17 mouse cellular contexts compared by ENCODE assay signal in the genomic region with DNA sequence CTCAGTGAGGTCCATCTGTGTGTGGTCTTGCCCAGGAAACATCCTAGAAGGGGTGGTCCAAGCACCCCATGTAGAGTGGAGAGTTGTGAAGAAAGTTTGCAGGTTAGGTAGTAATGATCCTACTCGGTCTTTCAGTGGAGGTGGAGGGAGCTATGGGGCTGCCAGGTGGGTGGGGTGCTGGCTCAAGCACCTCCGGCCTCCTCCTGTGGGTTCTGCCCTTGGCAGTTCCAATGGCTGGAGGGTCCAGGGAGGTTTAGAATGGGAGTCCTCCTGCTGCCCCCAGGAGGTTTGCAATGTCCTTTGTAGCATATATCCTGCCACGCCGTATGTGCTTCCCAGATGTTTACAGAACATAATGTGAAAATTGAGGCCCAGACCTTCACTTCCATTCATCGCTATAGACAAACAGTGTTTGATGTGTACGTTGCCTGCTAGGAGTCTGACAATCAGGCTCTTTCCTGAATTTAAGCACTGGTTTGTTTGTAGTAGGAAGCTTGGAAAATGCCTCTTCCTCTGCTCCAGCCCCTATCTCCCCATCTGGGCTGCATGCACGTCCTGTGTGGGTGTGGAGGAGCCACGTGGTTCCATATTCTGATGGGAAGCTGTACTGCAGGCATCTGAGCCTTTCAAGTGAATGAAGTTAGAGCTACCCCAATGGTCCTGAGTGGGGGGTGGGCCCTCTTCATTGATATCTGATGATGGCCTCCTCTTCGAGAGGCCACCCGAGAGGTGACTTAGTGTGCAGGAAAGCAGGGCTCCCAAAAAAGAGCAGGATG. TPM values are rescaled to one million over a fixed set of nuclear protein-coding genes. Genes with fewer than 3 reads are reported as not detected.
A peak's percentile ranks its signal among the peaks of the same experiment; 100 is the strongest.
DNase-seq lines count a peak whose midpoint lies in the region; ATAC-seq and TF ChIP-seq lines count a peak whose summit lies in the region.
"Had no signal": no experiment of that assay in that cellular context is flagged by ENCODE, and none has a peak within 500 bp of the region (broad histone marks: within the 10 kb centered on the region; RNA-seq: fewer than 3 reads in every experiment).

No protein-coding gene starts in this region.

- no peak overlapping the region for H3K9ac ChIP-seq in embryonic facial prominence, embryonic 13.5 days
- no peak overlapping the region for H3K9ac ChIP-seq in hindbrain, embryonic 14.5 days
- peak overlapping the region; percentile 90 for H3K9ac ChIP-seq in liver, adult 2 months (ENCODE audit: low read depth, low read length)
- peak overlapping the region; percentile 56 for H3K9ac ChIP-seq in liver, embryonic 13.5 days
- H3K9ac ChIP-seq: hindbrain, embryonic 12.5 days; limb, embryonic 15.5 days had no signal

- H3K4me1 ChIP-seq in embryonic facial prominence, embryonic 13.5 days = peaks cover 19% of the 10 kb centered on the region
- peaks cover 16% of the 10 kb centered on the region for H3K4me1 ChIP-seq in embryonic facial prominence, embryonic 10.5 days
- peaks cover 12% of the 10 kb centered on the region for H3K4me1 ChIP-seq in hindbrain, embryonic 10.5 days (replicated peaks)
- no peaks in the 10 kb centered on the region for H3K4me1 ChIP-seq in hindbrain, embryonic 14.5 days (replicated peaks; ENCODE audit: control insufficient read depth, insufficient read depth, low read length)
- H3K4me1 ChIP-seq in liver, adult 2 months (ENCODE audit: control insufficient read depth, insufficient read depth, low read length) = peaks cover 20% of the 10 kb centered on the region
- H3K4me1 ChIP-seq in liver, embryonic 13.5 days (replicated peaks) = 0 out of 2 replicates have a peak, but pooled peaks cover 5% of the 10 kb centered on the region
- H3K4me1 ChIP-seq: hindbrain, embryonic 12.5 days; limb, embryonic 15.5 days had no signal

- H3K4me2 ChIP-seq in embryonic facial prominence, embryonic 13.5 days = no peak overlapping the region
- H3K4me2 ChIP-seq in hindbrain, embryonic 14.5 days (replicated peaks) = no peak overlapping the region
- peak overlapping the region; percentile 41 for H3K4me2 ChIP-seq in liver, embryonic 13.5 days
- H3K4me2 ChIP-seq: heart, embryonic 11.5 days; hindbrain, embryonic 12.5 days; limb, embryonic 15.5 days had no signal

- H3K36me3 ChIP-seq in embryonic facial prominence, embryonic 13.5 days = no peaks in the 10 kb centered on the region
- no peaks in the 10 kb centered on the region for H3K36me3 ChIP-seq in embryonic facial prominence, embryonic 10.5 days (replicated peaks)
- H3K36me3 ChIP-seq in hindbrain, embryonic 10.5 days = no peaks in the 10 kb centered on the region
- H3K36me3 ChIP-seq in hindbrain, embryonic 14.5 days (replicated peaks; ENCODE audit: control insufficient read depth, insufficient read depth) = no peaks in the 10 kb centered on the region
- peaks cover 21% of the 10 kb centered on the region for H3K36me3 ChIP-seq in liver, adult 2 months (ENCODE audit: control insufficient read depth, insufficient read depth, low read length)
- H3K36me3 ChIP-seq in liver, embryonic 13.5 days = no peaks in the 10 kb centered on the region
- H3K36me3 ChIP-seq: hindbrain, embryonic 12.5 days; limb, embryonic 15.5 days had no signal

- 0 out of 2 replicates have a peak, but pooled peaks have one; percentile 32 for TF ChIP-seq POLR2A in liver, adult 2 months (IDR thresholded peaks at IDR 0.05; ENCODE audit: extremely low read depth, insufficient read depth, low read length)

- no peaks in the 10 kb centered on the region for H3K27me3 ChIP-seq in embryonic facial prominence, embryonic 13.5 days
- 0 out of 2 replicates have a peak, but pooled peaks cover 4% of the 10 kb centered on the region for H3K27me3 ChIP-seq in embryonic facial prominence, embryonic 10.5 days (replicated peaks; ENCODE audit: low read depth, poor library complexity, severe bottlenecking)
- H3K27me3 ChIP-seq in hindbrain, embryonic 10.5 days (ENCODE audit: insufficient read depth, poor library complexity, severe bottlenecking) = no peaks in the 10 kb centered on the region
- no peaks in the 10 kb centered on the region for H3K27me3 ChIP-seq in hindbrain, embryonic 14.5 days (ENCODE audit: control insufficient read depth, insufficient read depth, low read length)
- no peaks in the 10 kb centered on the region for H3K27me3 ChIP-seq in liver, adult 2 months (ENCODE audit: control insufficient read depth, insufficient read depth, low read length)
- H3K27me3 ChIP-seq in liver, embryonic 13.5 days = no peaks in the 10 kb centered on the region
- H3K27me3 ChIP-seq: hindbrain, embryonic 12.5 days; limb, embryonic 15.5 days had no signal

- DNase-seq in embryonic facial prominence, embryonic 10.5 days (ENCODE audit: low spot score) = no peak
- DNase-seq in hindbrain, embryonic 10.5 days (ENCODE audit: low spot score) = no peak
- no peak for DNase-seq in hindbrain, embryonic 14.5 days (ENCODE audit: low spot score)
- no peak for DNase-seq in liver, adult 2 months (ENCODE audit: extremely low read depth, low read depth, low spot score)
- no peak for DNase-seq in liver
- no peak for DNase-seq in liver, embryonic 13.5 days
- DNase-seq in adrenal gland, adult 2 months = no peak
- DNase-seq: adrenal gland, postnatal 25 days; cerebellum, adult 9-10 months; layer of hippocampus, adult 9-11 months; right cerebral cortex, adult 18-20 months had no signal

- no peak for ATAC-seq in embryonic facial prominence, embryonic 13.5 days (ENCODE audit: insufficient number of reproducible peaks, insufficient read depth, low FRiP score, low TSS enrichment, low read depth)
- no peak for ATAC-seq in hindbrain, embryonic 14.5 days (ENCODE audit: low FRiP score)
- ATAC-seq in liver, embryonic 13.5 days (ENCODE audit: low read depth) = no peak

- H3K79me2 ChIP-seq in liver, adult 2 months (ENCODE audit: control insufficient read depth, insufficient read depth, low read length) = no peaks in the 10 kb centered on the region

- no peak for TF ChIP-seq CTCF in liver, adult 2 months (IDR thresholded peaks at IDR 0.05; ENCODE audit: low read depth, low read length)

- WGBS in embryonic facial prominence, embryonic 13.5 days = 59% methylated on average over 10 of the region's 10 CpGs
- WGBS in embryonic facial prominence, embryonic 10.5 days = 82% methylated on average over 10 of the region's 10 CpGs
- WGBS in hindbrain, embryonic 10.5 days = 82% methylated on average over 10 of the region's 10 CpGs
- 90% methylated on average over 10 of the region's 10 CpGs for WGBS in hindbrain, embryonic 14.5 days
- WGBS in liver, adult 2 months = 19% methylated on average over 10 of the region's 10 CpGs
- 43% methylated on average over 10 of the region's 10 CpGs for WGBS in liver, embryonic 13.5 days (ENCODE audit: insufficient replicate concordance)

- 0 out of 2 replicates have a peak overlapping the region, but pooled peaks have one; percentile 28 for H3K27ac ChIP-seq in embryonic facial prominence, embryonic 13.5 days
- H3K27ac ChIP-seq in embryonic facial prominence, embryonic 10.5 days (replicated peaks) = no peak overlapping the region
- 0 out of 2 replicates have a peak overlapping the region, but pooled peaks have one; percentile 23 for H3K27ac ChIP-seq in hindbrain, embryonic 10.5 days
- H3K27ac ChIP-seq in hindbrain, embryonic 14.5 days = no peak overlapping the region
- H3K27ac ChIP-seq in liver, adult 2 months (replicated peaks; ENCODE audit: insufficient read depth, low read depth, low read length) = peak overlapping the region; percentile 86
- H3K27ac ChIP-seq in liver, embryonic 13.5 days = 0 out of 2 replicates have a peak overlapping the region, but pooled peaks have one; percentile 37
- H3K27ac ChIP-seq: hindbrain, embryonic 12.5 days; limb, embryonic 15.5 days had no signal

- H3K9me3 ChIP-seq in embryonic facial prominence, embryonic 13.5 days = no peaks in the 10 kb centered on the region
- no peaks in the 10 kb centered on the region; the same call in 1 of the 2 replicates for H3K9me3 ChIP-seq in embryonic facial prominence, embryonic 10.5 days
- no peaks in the 10 kb centered on the region for H3K9me3 ChIP-seq in hindbrain, embryonic 10.5 days
- no peaks in the 10 kb centered on the region for H3K9me3 ChIP-seq in hindbrain, embryonic 14.5 days (ENCODE audit: control insufficient read depth, low read length)
- no peaks in the 10 kb centered on the region for H3K9me3 ChIP-seq in liver, embryonic 13.5 days (replicated peaks)
- H3K9me3 ChIP-seq: hindbrain, embryonic 12.5 days; limb, embryonic 15.5 days had no signal

- H3K4me3 ChIP-seq in embryonic facial prominence, embryonic 13.5 days = no peak overlapping the region
- H3K4me3 ChIP-seq in embryonic facial prominence, embryonic 10.5 days = no peak overlapping the region
- no peak overlapping the region for H3K4me3 ChIP-seq in hindbrain, embryonic 10.5 days
- no peak overlapping the region for H3K4me3 ChIP-seq in hindbrain, embryonic 14.5 days (replicated peaks; ENCODE audit: low read length)
- H3K4me3 ChIP-seq in liver, adult 2 months (ENCODE audit: insufficient read depth, low read depth, low read length) = peak overlapping the region; percentile 75
- H3K4me3 ChIP-seq in liver, embryonic 13.5 days (replicated peaks) = peak overlapping the region; percentile 51
- H3K4me3 ChIP-seq: hindbrain, embryonic 12.5 days; limb, embryonic 15.5 days had no signal

RNA-seq across cellular contexts. Expression of gene Igfbp1, which starts 1.1 kb away (rescaled TPM):
- polyA plus RNA-seq in embryonic facial prominence, embryonic 13.5 days (2015; fragmentation: Nextera tagmentation; extraction: Ambion mirVana) = 0.31 and 2.2 TPM in 2 replicates
- 0.12 TPM in 1 of 2 replicates, not detected in the other for polyA plus RNA-seq in embryonic facial prominence, embryonic 10.5 days (2016; fragmentation: Nextera tagmentation; extraction: Ambion mirVana)
- 0.16 TPM in 1 of 2 replicates, not detected in the other for polyA plus RNA-seq in hindbrain, embryonic 10.5 days (2016; fragmentation: Nextera tagmentation; extraction: Ambion mirVana)
- not detected in 2 replicates for polyA plus RNA-seq in hindbrain, embryonic 14.5 days (2014; fragmentation: Nextera tagmentation; extraction: Ambion mirVana)
- total RNA-seq in liver, adult 2 months (2014; rRNA removed) = 89.1 and 176 TPM in 2 replicates
- 17.1 and 50.9 TPM in 2 replicates for polyA plus RNA-seq in liver, adult 2 months (2012; rRNA removed)
- polyA plus RNA-seq in liver, embryonic 13.5 days (2015; fragmentation: Nextera tagmentation; extraction: Ambion mirVana) = 52.9 and 56.9 TPM in 2 replicates
- total RNA-seq in adrenal gland, adult 2 months (2021) = under 1 TPM in 1 of 2 experiments, not detected in 1; 0.43 TPM
- 0.15 TPM in 1 of 2 replicates, not detected in the other for polyA plus RNA-seq in adrenal gland, adult 2 months (2012; rRNA removed)
- total RNA-seq: adrenal gland, postnatal 25 days; gastrocnemius, adult 8-10 months; megakaryocyte-erythroid progenitor cell, adult 5-6 weeks had no signal

RNA-seq across cellular contexts. Expression of gene Gm11985, which starts 10.3 kb away (rescaled TPM):
- not detected in 2 replicates for polyA plus RNA-seq in embryonic facial prominence, embryonic 13.5 days (2015; fragmentation: Nextera tagmentation; extraction: Ambion mirVana)
- 0.15 TPM in 1 of 2 replicates, not detected in the other for polyA plus RNA-seq in embryonic facial prominence, embryonic 10.5 days (2016; fragmentation: Nextera tagmentation; extraction: Ambion mirVana)
- polyA plus RNA-seq in hindbrain, embryonic 10.5 days (2016; fragmentation: Nextera tagmentation; extraction: Ambion mirVana) = not detected in 2 replicates
- not detected in 2 replicates for polyA plus RNA-seq in hindbrain, embryonic 14.5 days (2014; fragmentation: Nextera tagmentation; extraction: Ambion mirVana)
- not detected in 2 replicates for total RNA-seq in liver, adult 2 months (2014; rRNA removed)
- not detected in 2 replicates for polyA plus RNA-seq in liver, adult 2 months (2012; rRNA removed)
- not detected in 2 replicates for polyA plus RNA-seq in liver, embryonic 13.5 days (2015; fragmentation: Nextera tagmentation; extraction: Ambion mirVana)
- not detected for total RNA-seq in adrenal gland, adult 2 months (2021)
- polyA plus RNA-seq in adrenal gland, adult 2 months (2012; rRNA removed) = not detected in 2 replicates
- total RNA-seq: adrenal gland, postnatal 25 days; gastrocnemius, adult 8-10 months; megakaryocyte-erythroid progenitor cell, adult 5-6 weeks had no signal
- polyA plus RNA-seq: heart, embryonic 11.5 days; hindbrain, embryonic 12.5 days; limb, embryonic 15.5 days had no signal

RNA-seq across cellular contexts. Expression of gene Igfbp3, which starts 15.1 kb away (rescaled TPM):
- polyA plus RNA-seq in embryonic facial prominence, embryonic 13.5 days (2015; fragmentation: Nextera tagmentation; extraction: Ambion mirVana) = 113 and 143 TPM in 2 replicates
- polyA plus RNA-seq in embryonic facial prominence, embryonic 10.5 days (2016; fragmentation: Nextera tagmentation; extraction: Ambion mirVana) = 30.2 and 32.3 TPM in 2 replicates
- polyA plus RNA-seq in hindbrain, embryonic 10.5 days (2016; fragmentation: Nextera tagmentation; extraction: Ambion mirVana) = 12.5 and 13.0 TPM in 2 replicates
- 19.7 and 22.3 TPM in 2 replicates for polyA plus RNA-seq in hindbrain, embryonic 14.5 days (2014; fragmentation: Nextera tagmentation; extraction: Ambion mirVana)
- total RNA-seq in liver, adult 2 months (2014; rRNA removed) = 17.7 and 34.6 TPM in 2 replicates
- 23.5 and 31.2 TPM in 2 replicates for polyA plus RNA-seq in liver, adult 2 months (2012; rRNA removed)
- 22.8 and 24.8 TPM in 2 replicates for polyA plus RNA-seq in liver, embryonic 13.5 days (2015; fragmentation: Nextera tagmentation; extraction: Ambion mirVana)
- 10 to 100 TPM; 55.1 to 85.9 TPM for total RNA-seq in adrenal gland, adult 2 months (2021)
- 197 and 237 TPM in 2 replicates for polyA plus RNA-seq in adrenal gland, adult 2 months (2012; rRNA removed)
- total RNA-seq: megakaryocyte-erythroid progenitor cell, adult 5-6 weeks had no signal

Comparison
In these comparisons a context has a peak if more than half of its experiments do, and no peak if none do; other contexts are left out.
1. H3K27ac ChIP-seq: peak in embryonic facial prominence, embryonic 13.5 days (single experiment), hindbrain, embryonic 10.5 days (single experiment), liver, adult 2 months (single experiment) and liver, embryonic 13.5 days (single experiment); none in embryonic facial prominence, embryonic 10.5 days (single experiment) and hindbrain, embryonic 14.5 days (single experiment).
2. H3K4me3 ChIP-seq: peak in liver, adult 2 months (single experiment) and liver, embryonic 13.5 days (single experiment); none in embryonic facial prominence, embryonic 13.5 days (single experiment), embryonic facial prominence, embryonic 10.5 days (single experiment), hindbrain, embryonic 10.5 days (single experiment) and hindbrain, embryonic 14.5 days (single experiment).
3. H3K9ac ChIP-seq: peak in liver, adult 2 months (single experiment) and liver, embryonic 13.5 days (single experiment); none in embryonic facial prominence, embryonic 13.5 days (single experiment) and hindbrain, embryonic 14.5 days (single experiment).